Mouse (Mus musculus) fibroblast of lung, adult 2 months (primary cell): Measurements from ENCODE around the gene Vps13a.
"Not testable (repeated sequence)": the region's sequence is repeated elsewhere in the genome, so short reads cannot be mapped to it uniquely, and the experiment has no call there.

Experiments used
- DNase-seq: peaks from one replicate; pipeline ENCODE4 v3.0.0-alpha.2; 2011; ENCODE audit warnings: low read depth

The Vps13a gene

GRCm38 (mm10) chr19:16780790-16781384, at the start of gene Vps13a:
Gene Vps13a, minus strand, starts transcription at chr19:16780933.
- DNase-seq: peak; percentile 81

- DNase-seq: no peak
These were observed 46.9 kb upstream of the Vps13a start for GRCm38 (mm10) chr19:16827657-16828056.

- no peak for DNase-seq
These were observed 44.5 kb upstream of the Vps13a start for GRCm38 (mm10) chr19:16825228-16825627.

GRCm38 (mm10) chr19:16814848-16815247, 34.1 kb upstream of the Vps13a start:
- DNase-seq: no peak

- no peak for DNase-seq
These were observed 32.6 kb upstream of the Vps13a start for GRCm38 (mm10) chr19:16813306-16813705.

GRCm38 (mm10) chr19:16812072-16812608, 31.4 kb upstream of the Vps13a start:
- no peak for DNase-seq

GRCm38 (mm10) chr19:16805102-16805501, 24.4 kb upstream of the Vps13a start:
- DNase-seq: no peak

GRCm38 (mm10) chr19:16804578-16804977, 23.8 kb upstream of the Vps13a start:
- DNase-seq: no peak

- no peak for DNase-seq
These were observed 22.0 kb upstream of the Vps13a start for GRCm38 (mm10) chr19:16802707-16803106.

- no peak for DNase-seq
These were observed 21.4 kb upstream of the Vps13a start for GRCm38 (mm10) chr19:16802123-16802522.

- DNase-seq: no peak
These were observed 17.2 kb upstream of the Vps13a start for GRCm38 (mm10) chr19:16797923-16798322.

GRCm38 (mm10) chr19:16794486-16794885, 13.8 kb upstream of the Vps13a start:
- not testable (repeated sequence) for DNase-seq

GRCm38 (mm10) chr19:16789930-16790329, 9.2 kb upstream of the Vps13a start:
- DNase-seq: no peak

GRCm38 (mm10) chr19:16784879-16785278, 4.1 kb upstream of the Vps13a start:
- no peak for DNase-seq

GRCm38 (mm10) chr19:16781406-16782019, 780 bp upstream of the Vps13a start:
- no peak for DNase-seq

GRCm38 (mm10) chr19:16780251-16780783, 416 bp downstream of the Vps13a start:
- DNase-seq: no peak

- DNase-seq: no peak
These were observed 947 bp downstream of the Vps13a start for GRCm38 (mm10) chr19:16779786-16780185.

- DNase-seq: no peak
These were observed 1.5 kb downstream of the Vps13a start for GRCm38 (mm10) chr19:16779281-16779680.

- no peak for DNase-seq
These were observed 2.2 kb downstream of the Vps13a start for GRCm38 (mm10) chr19:16778578-16778977.

GRCm38 (mm10) chr19:16777901-16778300, 2.8 kb downstream of the Vps13a start:
- no peak for DNase-seq

GRCm38 (mm10) chr19:16777391-16777790, 3.3 kb downstream of the Vps13a start:
- DNase-seq: not testable (repeated sequence)

GRCm38 (mm10) chr19:16773237-16774016, 7.3 kb downstream of the Vps13a start:
- DNase-seq: no peak

GRCm38 (mm10) chr19:16767407-16767806, 13.3 kb downstream of the Vps13a start:
- no peak for DNase-seq
